Mouse (Mus musculus) myocyte (in vitro differentiated cells): ENCODE measurements around the gene Rab44.
A peak's percentile ranks its signal among the peaks of the same experiment; 100 is the strongest.

Experiments
- CEBPB ChIP-seq: IDR thresholded peaks from 2 replicates; pipeline ENCODE4 v1.6.1; 2011; ENCODE audit warnings: mild to moderate bottlenecking, moderate library complexity; ENCODE audit not compliant: poor library complexity, insufficient read depth, severe bottlenecking
- E2F4 ChIP-seq: IDR thresholded peaks from one replicate; pipeline ENCODE4 v1.6.1; 2011; ENCODE audit warnings: mild to moderate bottlenecking, control low read depth, moderate library complexity; ENCODE audit not compliant: insufficient read depth
- POLR2A ChIP-seq: IDR thresholded peaks from one replicate; pipeline ENCODE4 v1.6.1; 2011; ENCODE audit warnings: low read depth, mild to moderate bottlenecking, control low read depth, moderate library complexity; ENCODE audit not compliant: insufficient read length
- POLR2AphosphoS2 ChIP-seq: IDR thresholded peaks from one replicate; pipeline ENCODE4 v1.6.1; 2011; ENCODE audit warnings: low read depth, control low read depth; ENCODE audit not compliant: insufficient read length
- SRF ChIP-seq: IDR thresholded peaks from one replicate; pipeline ENCODE4 v1.6.1; 2011; ENCODE audit warnings: low read depth; ENCODE audit not compliant: control insufficient read depth, insufficient read length
- USF1 ChIP-seq: IDR thresholded peaks from one replicate; pipeline ENCODE4 v1.6.1; 2011; ENCODE audit warnings: low read depth, mild to moderate bottlenecking, control low read depth, moderate library complexity

DNA sequence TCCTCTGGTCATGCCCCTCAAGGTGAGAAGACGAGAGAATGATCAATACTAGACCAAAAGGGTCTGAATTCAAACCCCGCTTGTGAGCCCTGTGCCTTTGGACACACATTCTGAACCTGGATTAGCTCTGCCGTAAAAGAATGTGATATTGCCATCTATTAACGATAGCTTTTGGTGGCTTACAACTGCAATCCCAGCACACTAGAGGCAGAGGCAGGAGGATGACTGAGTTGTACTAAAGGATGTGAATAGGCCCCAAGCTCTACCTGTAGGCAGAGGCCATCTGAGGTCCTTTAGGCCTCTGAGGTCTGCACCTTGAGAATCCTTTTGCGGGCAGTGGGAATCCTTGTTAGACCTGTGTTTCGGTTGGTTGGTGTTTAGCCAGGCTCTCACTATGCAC is 17.7 kb upstream of the Rab44 start:
- TF ChIP-seq POLR2AphosphoS2 = peak; percentile 84
- no peak for TF ChIP-seq POLR2A
- TF ChIP-seq E2F4 = no peak
- TF ChIP-seq SRF = no peak
- no peak for TF ChIP-seq USF1
- no peak for TF ChIP-seq CEBPB
